Mouse (Mus musculus) heart, postnatal 0 days (tissue): ENCODE measurements at regions not wholly inside any gene's neighbourhood (a gene's known extent, or its start where the extent isn't known, plus 50 kb on each side); places are given as distances from the start of the nearest gene placed in this dataset.

Experiments
- CTCF ChIP-seq: IDR thresholded peaks from 2 replicates; pipeline ENCODE4 v1.5.1; 2016; ENCODE audit warnings: antibody characterized with exemption, control low read depth, low read depth
- EP300 ChIP-seq: IDR thresholded peaks from 2 replicates; pipeline ENCODE4 v1.6.1; 2016; ENCODE audit warnings: antibody characterized with exemption, low read depth

DNA sequence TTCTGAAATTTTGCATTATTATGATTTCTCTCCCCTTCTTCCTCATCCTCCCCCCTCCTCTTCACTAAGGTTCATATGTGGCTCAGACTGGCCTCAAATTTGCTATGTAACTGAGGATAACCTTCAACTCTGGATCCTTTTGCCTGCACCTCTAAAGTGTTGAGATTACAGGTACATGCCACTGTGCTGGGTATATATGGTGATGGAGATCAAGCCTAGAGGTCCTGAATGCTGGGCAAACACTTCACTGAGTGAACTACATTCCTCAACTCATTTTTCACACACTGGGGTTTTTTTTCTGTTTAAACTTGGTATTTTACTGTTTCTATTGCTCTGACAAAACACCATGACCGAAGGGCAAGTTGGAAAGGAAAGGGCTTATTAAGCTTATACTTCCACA lies 52.9 kb downstream of the Calml3 start:
- no peak for TF ChIP-seq CTCF
- no peak for TF ChIP-seq EP300
